In the genomic region with DNA sequence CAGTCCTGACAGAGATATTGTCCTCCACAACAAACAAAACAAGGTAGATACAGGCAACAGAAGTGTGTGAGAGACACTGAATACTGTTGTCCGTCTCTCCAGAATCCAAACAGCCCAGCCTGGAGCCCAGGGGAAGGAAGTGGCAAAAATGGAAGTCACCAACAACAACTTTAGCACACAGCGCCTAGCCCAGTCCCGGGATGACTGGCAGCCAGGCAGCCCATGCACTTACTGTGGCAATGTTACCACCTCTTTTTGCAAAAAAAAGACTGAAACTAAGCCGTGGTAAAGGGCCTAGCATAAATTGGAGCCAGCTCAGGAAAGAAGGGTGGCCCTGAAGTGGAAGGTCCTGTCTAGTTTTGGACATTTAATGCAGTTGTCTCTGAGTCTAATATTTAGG, we compare ENCODE assay signal across 8 mouse cellular contexts. TPM values are rescaled to one million over a fixed set of nuclear protein-coding genes. Genes with fewer than 3 reads are reported as not detected.
DNase-seq lines count a peak whose midpoint lies in the region; ATAC-seq and TF ChIP-seq lines count a peak whose summit lies in the region.

No protein-coding gene starts in this region.

- DNase-seq in left cerebral cortex, adult 2 months (ENCODE audit: extremely low spot score in 1 of 2, low spot score in 2 of 2), result no peak
- DNase-seq in left cerebral cortex, adult 9 months (ENCODE audit: low spot score in 2 of 2), result no peak
- no peak for DNase-seq in layer of hippocampus, adult 9-11 months
- no peak for DNase-seq in left cerebral cortex, postnatal 4 days
- DNase-seq in layer of hippocampus, postnatal 36 days, result no peak

- intact Hi-C loops in left cerebral cortex, adult 2 months (cut with DNase I), result loop anchor here (2.0 kb wide), 1 partner anchor 68 kb away; a partner anchor contains a TSS
- intact Hi-C loops in left cerebral cortex, postnatal 4 days (cut with DNase I), result no loop called here

- H3K36me3 ChIP-seq in hindbrain, embryonic 16.5 days (ENCODE audit: control insufficient read depth, insufficient read depth, low read length), result 0 out of 2 replicates have a peak, but pooled peaks cover 5% of the 10 kb centered on the region
- peaks cover 30% of the 10 kb centered on the region for H3K36me3 ChIP-seq in midbrain, embryonic 12.5 days

- H3K4me2 ChIP-seq in hindbrain, embryonic 16.5 days (ENCODE audit: low read length), result peak overlapping the region; percentile 85
- H3K4me2 ChIP-seq in midbrain, embryonic 12.5 days (replicated peaks), result peak overlapping the region; percentile 97

- H3K27me3 ChIP-seq in hindbrain, embryonic 16.5 days (replicated peaks; ENCODE audit: control insufficient read depth, insufficient read depth, low read length), result no peaks in the 10 kb centered on the region
- no peaks in the 10 kb centered on the region for H3K27me3 ChIP-seq in midbrain, embryonic 12.5 days

- no peak for TF ChIP-seq CTCF in left cerebral cortex, adult 2 months (IDR thresholded peaks at IDR 0.05)

- 10% methylated on average over 4 of the region's 4 CpGs for WGBS in hindbrain, embryonic 16.5 days
- 10% methylated on average over 4 of the region's 4 CpGs for WGBS in midbrain, embryonic 12.5 days

- ATAC-seq in hindbrain, embryonic 16.5 days, result no peak
- ATAC-seq in midbrain, embryonic 12.5 days (ENCODE audit: low FRiP score, low read depth), result no peak

- H3K9ac ChIP-seq in hindbrain, embryonic 16.5 days (ENCODE audit: low read depth, low read length), result peak overlapping the region; percentile 86
- peak overlapping the region; percentile 84 for H3K9ac ChIP-seq in midbrain, embryonic 12.5 days (replicated peaks)

- H3K27ac ChIP-seq in left cerebral cortex, adult 2 months, result peak overlapping the region; percentile 66
- peak overlapping the region; percentile 62 for H3K27ac ChIP-seq in brown adipose tissue, adult 24 weeks (replicated peaks; ENCODE audit: low read depth, low read length)
- no peak overlapping the region for H3K27ac ChIP-seq in hindbrain, embryonic 16.5 days (ENCODE audit: low read depth, low read length)
- peak overlapping the region; percentile 54; the same call in 1 of the 2 replicates for H3K27ac ChIP-seq in midbrain, embryonic 12.5 days (replicated peaks)

- peak overlapping the region; percentile 79 for H3K4me3 ChIP-seq in left cerebral cortex, adult 2 months
- H3K4me3 ChIP-seq in brown adipose tissue, adult 24 weeks (ENCODE audit: insufficient read depth, low read depth, low read length), result peak overlapping the region; percentile 79
- H3K4me3 ChIP-seq in hindbrain, embryonic 16.5 days (ENCODE audit: low read length), result peak overlapping the region; percentile 78
- H3K4me3 ChIP-seq in midbrain, embryonic 12.5 days, result peak overlapping the region; percentile 77

- no peaks in the 10 kb centered on the region for H3K9me3 ChIP-seq in hindbrain, embryonic 16.5 days (ENCODE audit: control insufficient read depth, low read length)
- H3K9me3 ChIP-seq in midbrain, embryonic 12.5 days, result no peaks in the 10 kb centered on the region

- H3K4me1 ChIP-seq in brown adipose tissue, adult 24 weeks (ENCODE audit: control insufficient read depth, insufficient read depth, insufficient read length, low read length), result peaks cover 4% of the 10 kb centered on the region
- peaks cover 19% of the 10 kb centered on the region for H3K4me1 ChIP-seq in hindbrain, embryonic 16.5 days (ENCODE audit: control insufficient read depth, insufficient read depth, low read depth, low read length)
- H3K4me1 ChIP-seq in midbrain, embryonic 12.5 days, result peaks cover 22% of the 10 kb centered on the region

RNA-seq across cellular contexts. Expression of a gene that starts 0.8 kb away (rescaled TPM):
- 10 to 100 TPM; 23.7 to 25.2 TPM for total RNA-seq in left cerebral cortex, adult 2 months (2021)
- 7.5 and 7.6 TPM in 2 replicates for polyA plus RNA-seq in brown adipose tissue, adult 24 weeks (2012; ENCODE audit: insufficient read depth, insufficient read length, missing spikeins)
- polyA plus RNA-seq in hindbrain, embryonic 16.5 days (2015; fragmentation: Nextera tagmentation; extraction: Ambion mirVana), result 8.9 and 9.3 TPM in 2 replicates
- 15.0 and 15.1 TPM in 2 replicates for polyA plus RNA-seq in midbrain, embryonic 12.5 days (2016; fragmentation: Nextera tagmentation; extraction: Ambion mirVana)
- 10 to 100 TPM; 21.8 to 23.6 TPM for total RNA-seq in left cerebral cortex, postnatal 4 days (2021)
- total RNA-seq in layer of hippocampus, postnatal 36 days (2021), result 10 to 100 TPM; 24.4 to 27.6 TPM

RNA-seq across cellular contexts. Expression of a gene that starts 1.2 kb away (rescaled TPM):
- under 1 TPM in 1 of 2 experiments, not detected in 1; 0.44 TPM for total RNA-seq in left cerebral cortex, adult 2 months (2021)
- polyA plus RNA-seq in brown adipose tissue, adult 24 weeks (2012; ENCODE audit: insufficient read depth, insufficient read length, missing spikeins), result not detected in 2 replicates
- 0.86 and 1.4 TPM in 2 replicates for polyA plus RNA-seq in hindbrain, embryonic 16.5 days (2015; fragmentation: Nextera tagmentation; extraction: Ambion mirVana)
- polyA plus RNA-seq in midbrain, embryonic 12.5 days (2016; fragmentation: Nextera tagmentation; extraction: Ambion mirVana), result 0.22 and 0.63 TPM in 2 replicates
- under 1 TPM; 0.26 to 0.50 TPM for total RNA-seq in left cerebral cortex, postnatal 4 days (2021)
- under 1 TPM in 1 of 2 experiments, not detected in 1; 0.22 TPM for total RNA-seq in layer of hippocampus, postnatal 36 days (2021)

RNA-seq across cellular contexts. Expression of a gene that starts 26.7 kb away (rescaled TPM):
- total RNA-seq in left cerebral cortex, adult 2 months (2021), result 10 to 100 TPM; 16.8 to 17.6 TPM
- polyA plus RNA-seq in brown adipose tissue, adult 24 weeks (2012; ENCODE audit: insufficient read depth, insufficient read length, missing spikeins), result 1.4 and 3.5 TPM in 2 replicates
- 52.3 and 54.7 TPM in 2 replicates for polyA plus RNA-seq in hindbrain, embryonic 16.5 days (2015; fragmentation: Nextera tagmentation; extraction: Ambion mirVana)
- polyA plus RNA-seq in midbrain, embryonic 12.5 days (2016; fragmentation: Nextera tagmentation; extraction: Ambion mirVana), result 66.3 and 67.0 TPM in 2 replicates
- total RNA-seq in left cerebral cortex, postnatal 4 days (2021), result 10 to 100 TPM; 37.9 to 39.7 TPM
- total RNA-seq in layer of hippocampus, postnatal 36 days (2021), result 10 to 100 TPM; 14.2 to 15.2 TPM

RNA-seq across cellular contexts. Expression of a gene that starts 28.6 kb away (rescaled TPM):
- 10 to 100 TPM; 38.1 to 41.0 TPM for total RNA-seq in left cerebral cortex, adult 2 months (2021)
- 9.3 and 15.4 TPM in 2 replicates for polyA plus RNA-seq in brown adipose tissue, adult 24 weeks (2012; ENCODE audit: insufficient read depth, insufficient read length, missing spikeins)
- 52.5 and 55.9 TPM in 2 replicates for polyA plus RNA-seq in hindbrain, embryonic 16.5 days (2015; fragmentation: Nextera tagmentation; extraction: Ambion mirVana)
- polyA plus RNA-seq in midbrain, embryonic 12.5 days (2016; fragmentation: Nextera tagmentation; extraction: Ambion mirVana), result 76.7 and 78.6 TPM in 2 replicates
- total RNA-seq in left cerebral cortex, postnatal 4 days (2021), result 10 to 100 TPM; 32.7 to 35.3 TPM
- total RNA-seq in layer of hippocampus, postnatal 36 days (2021), result 10 to 100 TPM; 42.2 to 42.3 TPM

RNA-seq across cellular contexts. Expression of a gene that starts 34.0 kb away (rescaled TPM):
- total RNA-seq in left cerebral cortex, adult 2 months (2021), result 10 to 100 TPM; 29.4 to 32.8 TPM
- polyA plus RNA-seq in brown adipose tissue, adult 24 weeks (2012; ENCODE audit: insufficient read depth, insufficient read length, missing spikeins), result 5.0 TPM in 1 of 2 replicates, not detected in the other
- 118 and 158 TPM in 2 replicates for polyA plus RNA-seq in hindbrain, embryonic 16.5 days (2015; fragmentation: Nextera tagmentation; extraction: Ambion mirVana)
- 280 and 286 TPM in 2 replicates for polyA plus RNA-seq in midbrain, embryonic 12.5 days (2016; fragmentation: Nextera tagmentation; extraction: Ambion mirVana)
- 10 to 100 TPM; 35.2 to 48.7 TPM for total RNA-seq in left cerebral cortex, postnatal 4 days (2021)
- 10 to 100 TPM; 27.6 to 36.3 TPM for total RNA-seq in layer of hippocampus, postnatal 36 days (2021)
